Mouse (Mus musculus): ENCODE measurements around the gene Pola1. TPM values are rescaled to one million over a fixed set of nuclear protein-coding genes. Genes with fewer than 3 reads are reported as not detected.

Gene Pola1
- polyA plus RNA-seq, 1 experiment from 2014 or later, result 33.3 TPM

- H3K4me1 ChIP-seq, result peaks cover 12% of the 10 kb centered on the region
- no peak overlapping the region for H3K27ac ChIP-seq
- peaks cover 100% of the 10 kb centered on the region for H3K27me3 ChIP-seq (ENCODE audit: low read depth, poor library complexity, severe bottlenecking)
- no peaks in the 10 kb centered on the region for H3K9me3 ChIP-seq (replicated peaks)
- H3K36me3 ChIP-seq, result no peaks in the 10 kb centered on the region
- 9% methylated on average over 40 of the region's 40 CpGs for WGBS
- H3K4me3 ChIP-seq, result peak overlapping the region; percentile 34
- peak; percentile 52 for DNase-seq (ENCODE audit: low spot score)
These were observed 334.9 kb downstream of the Pola1 start for GRCm38 (mm10) chrX:93297001-93297441.

DNA sequence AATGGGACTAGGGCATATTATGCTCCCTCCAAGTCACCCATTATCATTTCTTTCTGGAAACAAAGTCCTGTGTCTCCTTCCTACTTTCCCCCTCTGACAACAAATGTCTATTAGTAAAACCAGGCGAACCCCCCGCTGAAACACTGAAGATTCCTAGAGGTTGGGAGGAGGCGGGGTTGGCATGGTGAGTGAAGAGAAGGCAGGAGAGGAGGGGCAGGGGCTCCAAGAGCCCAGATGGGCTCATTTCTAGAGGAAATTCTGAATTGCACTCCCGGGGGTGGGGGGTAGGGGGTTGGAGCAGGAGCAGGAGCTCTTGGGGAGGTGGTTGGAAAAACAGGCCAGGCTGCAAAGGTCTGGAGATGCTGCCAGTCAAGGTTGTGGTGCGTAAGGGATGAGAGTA lies 336.1 kb downstream of the Pola1 start:
- DNase-seq (ENCODE audit: low spot score), result no peak
- WGBS, result 16% methylated on average over 5 of the region's 5 CpGs

GRCm38 (mm10) chrX:93294736-93295490 lies 337.0 kb downstream of the Pola1 start:
- no peak overlapping the region for H3K4me3 ChIP-seq
- peaks cover 100% of the 10 kb centered on the region for H3K27me3 ChIP-seq (ENCODE audit: low read depth, poor library complexity, severe bottlenecking)
- no peak overlapping the region for H3K27ac ChIP-seq
- WGBS, result 5% methylated on average over 25 of the region's 25 CpGs
- H3K36me3 ChIP-seq, result no peaks in the 10 kb centered on the region
- no peaks in the 10 kb centered on the region for H3K9me3 ChIP-seq (replicated peaks)
- DNase-seq (ENCODE audit: low spot score), result peak; percentile 46
- H3K4me1 ChIP-seq, result peaks cover 12% of the 10 kb centered on the region

More for the DNA sequence above, 336.1 kb downstream of the Pola1 start:
- Histone ChIP-seq H3K4me1 (peaks cover 12% of the 10 kb centered on the region), H3K27ac (no peak overlapping the region), H3K27me3 (ENCODE audit: low read depth, poor library complexity, severe bottlenecking) (peaks cover 100% of the 10 kb centered on the region), H3K9me3 (replicated peaks) (no peaks in the 10 kb centered on the region), H3K4me3 (no peak overlapping the region), H3K36me3 (no peaks in the 10 kb centered on the region)

- no peak overlapping the region for H3K27ac ChIP-seq
These were observed 339.9 kb downstream of the Pola1 start for GRCm38 (mm10) chrX:93292031-93292430.

GRCm38 (mm10) chrX:93289851-93290380 lies 342.0 kb downstream of the Pola1 start:
- Histone ChIP-seq H3K4me1 (peaks cover 10% of the 10 kb centered on the region), H3K36me3 (no peaks in the 10 kb centered on the region), H3K9me3 (replicated peaks) (no peaks in the 10 kb centered on the region), H3K27ac (no peak overlapping the region), H3K4me3 (no peak overlapping the region), H3K27me3 (ENCODE audit: low read depth, poor library complexity, severe bottlenecking) (peaks cover 100% of the 10 kb centered on the region)
- DNase-seq (ENCODE audit: low spot score), result peak; percentile 43
- 10% methylated on average over 12 of the region's 12 CpGs for WGBS

More at GRCm38 (mm10) chrX:93292031-93292430, 339.9 kb downstream of the Pola1 start:
- Histone ChIP-seq H3K9me3 (replicated peaks) (no peaks in the 10 kb centered on the region), H3K4me1 (peaks cover 13% of the 10 kb centered on the region), H3K27me3 (ENCODE audit: low read depth, poor library complexity, severe bottlenecking) (peaks cover 100% of the 10 kb centered on the region), H3K4me3 (no peak overlapping the region), H3K36me3 (no peaks in the 10 kb centered on the region)
- no peak for DNase-seq (ENCODE audit: low spot score)
- 12% methylated on average over 6 of the region's 6 CpGs for WGBS

- Histone ChIP-seq H3K36me3 (no peaks in the 10 kb centered on the region), H3K27ac (no peak overlapping the region), H3K4me3 (peak overlapping the region; percentile 41), H3K4me1 (peaks cover 7% of the 10 kb centered on the region; the same call in 1 of the 2 replicates), H3K9me3 (replicated peaks) (no peaks in the 10 kb centered on the region), H3K27me3 (ENCODE audit: low read depth, poor library complexity, severe bottlenecking) (peaks cover 100% of the 10 kb centered on the region)
- peak; percentile 42 for DNase-seq (ENCODE audit: low spot score)
- 9% methylated on average over 37 of the region's 37 CpGs for WGBS
These were observed 342.9 kb downstream of the Pola1 start for GRCm38 (mm10) chrX:93289076-93289475.

- Histone ChIP-seq H3K36me3 (no peaks in the 10 kb centered on the region), H3K4me1 (peaks cover 7% of the 10 kb centered on the region; the same call in 1 of the 2 replicates), H3K27ac (no peak overlapping the region), H3K9me3 (replicated peaks) (no peaks in the 10 kb centered on the region), H3K27me3 (ENCODE audit: low read depth, poor library complexity, severe bottlenecking) (peaks cover 98% of the 10 kb centered on the region), H3K4me3 (peak overlapping the region; percentile 41)
- whole genome bisulfite sequencing, result 14% methylated on average over 36 of the region's 37 CpGs
- DNase-seq (ENCODE audit: low spot score), result peak; percentile 35
These were observed 343.6 kb downstream of the Pola1 start for GRCm38 (mm10) chrX:93288339-93288738.

DNA sequence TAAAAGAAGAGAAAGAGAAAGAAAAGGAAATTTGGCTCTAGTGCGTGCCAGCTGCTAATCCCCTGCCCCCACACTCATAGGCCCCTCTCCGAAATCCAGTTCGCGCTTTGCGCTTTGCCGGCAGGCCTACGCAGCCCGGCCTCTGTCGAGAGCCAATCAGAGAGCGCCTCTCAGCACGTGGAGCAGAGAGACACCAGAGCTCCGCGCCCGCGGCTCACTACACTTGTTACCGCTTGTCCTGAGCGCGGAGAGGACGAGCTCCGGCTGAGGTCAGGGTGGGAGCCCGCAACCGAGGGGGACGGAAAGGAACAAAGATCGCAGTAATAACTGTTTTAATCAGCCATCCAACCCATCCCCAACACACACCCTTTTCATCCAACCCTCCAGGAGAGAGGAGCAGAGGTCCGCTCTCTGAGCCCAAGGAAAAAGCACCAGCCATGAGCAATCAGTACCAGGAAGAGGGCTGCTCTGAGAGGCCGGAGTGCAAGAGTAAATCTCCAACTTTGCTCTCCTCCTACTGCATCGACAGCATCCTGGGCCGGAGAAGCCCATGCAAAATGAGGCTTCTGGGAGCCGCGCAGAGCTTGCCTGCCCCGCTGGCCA lies 345.6 kb downstream of the Pola1 start, which contains the start of gene Arx:
Gene Arx (plus strand): TSS at position 155 of the 603 bp plus-strand sequence.
- Histone ChIP-seq H3K4me1 (peaks cover 9% of the 10 kb centered on the region; the same call in 1 of the 2 replicates), H3K27ac (no peak within 1 kb of the TSS), H3K27me3 (ENCODE audit: low read depth, poor library complexity, severe bottlenecking) (peaks cover 98% of the 10 kb centered on the region), H3K9me3 (replicated peaks) (no peaks in the 10 kb centered on the region), H3K4me3 (no peak within 1 kb of the TSS), H3K36me3 (no peaks in the 10 kb centered on the region)
- WGBS, result 16% methylated on average over 31 of the region's 31 CpGs
- DNase-seq (ENCODE audit: low spot score), result peak; percentile 80

GRCm38 (mm10) chrX:93285091-93285490 lies 346.9 kb downstream of the Pola1 start:
- Histone ChIP-seq H3K27ac (no peak overlapping the region), H3K36me3 (no peaks in the 10 kb centered on the region), H3K4me3 (no peak overlapping the region), H3K27me3 (ENCODE audit: low read depth, poor library complexity, severe bottlenecking) (peaks cover 98% of the 10 kb centered on the region), H3K9me3 (replicated peaks) (no peaks in the 10 kb centered on the region), H3K4me1 (peaks cover 10% of the 10 kb centered on the region; the same call in 1 of the 2 replicates)
- no peak for DNase-seq (ENCODE audit: low spot score)
- 11% methylated on average over 10 of the region's 10 CpGs for WGBS

DNA sequence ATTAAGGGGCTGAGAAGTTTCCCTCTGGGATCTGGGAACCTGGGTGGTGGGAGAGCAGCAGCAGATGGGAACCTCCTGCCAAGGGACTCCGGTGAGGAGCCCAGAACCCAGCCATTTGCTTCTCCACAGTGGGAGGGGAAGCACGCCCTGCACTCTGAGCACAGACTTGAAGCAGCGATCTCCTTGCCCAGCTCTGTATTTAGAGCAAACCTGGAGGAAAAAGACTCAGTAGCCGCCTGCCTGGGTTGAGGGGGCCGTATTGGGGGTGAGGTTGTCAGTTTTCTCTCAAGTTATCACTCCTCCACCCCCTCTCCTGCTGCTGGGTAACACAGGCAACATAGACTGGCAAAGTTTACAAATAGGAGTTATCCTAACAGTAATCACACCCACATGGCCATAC lies 350.2 kb downstream of the Pola1 start:
- Histone ChIP-seq H3K4me1 (0 out of 2 replicates have a peak, but pooled peaks cover 3% of the 10 kb centered on the region), H3K4me3 (peak overlapping the region; percentile 31), H3K36me3 (no peaks in the 10 kb centered on the region), H3K27me3 (ENCODE audit: low read depth, poor library complexity, severe bottlenecking) (peaks cover 97% of the 10 kb centered on the region), H3K27ac (no peak overlapping the region), H3K9me3 (replicated peaks) (no peaks in the 10 kb centered on the region)
- 13% methylated on average over 5 of the region's 5 CpGs for whole genome bisulfite sequencing
- peak; percentile 37 for DNase-seq (ENCODE audit: low spot score)

DNA sequence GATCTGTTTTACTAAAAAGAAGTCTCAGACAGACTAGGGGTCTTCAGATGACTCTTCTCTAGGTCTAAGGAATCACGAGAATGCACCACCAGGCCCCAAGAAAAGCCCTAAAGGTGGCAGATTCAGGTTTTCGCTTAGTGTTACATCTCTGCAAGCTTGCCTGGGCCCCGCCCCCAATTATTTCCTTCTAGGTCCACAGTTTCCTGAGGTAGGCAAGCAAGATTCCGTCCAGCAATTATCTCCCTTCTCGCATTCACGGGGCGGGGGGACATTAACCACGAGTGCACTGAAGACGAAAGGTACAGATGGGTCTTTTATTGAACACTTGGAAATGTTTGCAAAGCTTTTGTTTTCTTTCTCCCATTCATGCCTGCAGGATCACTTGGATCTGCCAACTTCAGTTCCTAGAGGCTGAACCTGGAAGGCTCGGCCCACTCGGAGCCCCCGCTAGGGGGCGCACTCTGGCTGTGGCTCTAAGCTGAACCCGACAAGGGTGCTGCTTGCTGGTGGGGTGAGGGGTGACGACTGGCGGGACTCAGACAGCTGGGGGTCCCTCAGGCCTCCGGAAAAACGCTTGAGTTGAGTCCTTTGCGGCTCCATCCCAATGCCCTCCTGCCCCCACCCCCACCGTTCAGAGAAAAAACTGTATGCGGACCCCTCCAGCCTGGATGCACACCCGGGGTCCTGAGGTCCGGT lies 350.8 kb downstream of the Pola1 start:
- WGBS, result 11% methylated on average over 23 of the region's 23 CpGs
- Histone ChIP-seq H3K27me3 (ENCODE audit: low read depth, poor library complexity, severe bottlenecking) (peaks cover 96% of the 10 kb centered on the region), H3K4me3 (peak overlapping the region; percentile 31), H3K4me1 (0 out of 2 replicates have a peak, but pooled peaks cover 3% of the 10 kb centered on the region), H3K36me3 (no peaks in the 10 kb centered on the region), H3K27ac (no peak overlapping the region), H3K9me3 (replicated peaks) (no peaks in the 10 kb centered on the region)
- peak; percentile 81 for DNase-seq (ENCODE audit: low spot score)

DNA sequence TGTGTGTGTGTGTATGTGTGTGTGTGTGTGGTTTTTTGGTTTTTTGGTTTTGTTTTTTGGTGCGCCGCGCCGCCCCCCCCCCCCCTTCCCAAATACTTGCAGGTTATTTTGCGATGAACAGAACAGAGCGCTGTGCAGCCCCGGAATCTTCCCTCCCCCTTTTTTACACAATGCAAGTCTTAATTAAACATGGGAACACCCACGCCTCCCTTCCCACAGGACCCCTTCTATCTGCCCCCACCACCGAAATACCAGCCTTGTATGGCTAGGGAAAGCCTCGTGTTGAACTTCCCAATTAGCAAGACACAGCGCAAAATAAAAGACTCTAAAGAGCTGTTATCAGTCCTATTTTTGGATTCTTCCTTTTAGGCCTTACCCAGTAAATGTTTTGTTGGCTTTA lies 352.0 kb downstream of the Pola1 start:
- Histone ChIP-seq H3K27me3 (ENCODE audit: low read depth, poor library complexity, severe bottlenecking) (peaks cover 94% of the 10 kb centered on the region), H3K4me3 (no peak overlapping the region), H3K4me1 (0 out of 2 replicates have a peak, but pooled peaks cover 3% of the 10 kb centered on the region), H3K36me3 (no peaks in the 10 kb centered on the region), H3K9me3 (replicated peaks) (no peaks in the 10 kb centered on the region), H3K27ac (no peak overlapping the region)
- 27% methylated on average over 5 of the region's 11 CpGs for WGBS
- no peak for DNase-seq (ENCODE audit: low spot score)
